Mouse (Mus musculus): Measurements from ENCODE around the gene Myrip. TPM values are rescaled to one million over a fixed set of nuclear protein-coding genes. Genes with fewer than 3 reads are reported as not detected.

The Myrip gene
- total RNA-seq, 1 experiment from 2014 or later: not detected

Other genes starting within 250 kb of the Myrip start
- 3.4 and 4.9 TPM in 2 replicates for gene Cx3cr1, start 231.6 kb upstream of the Myrip start, total RNA-seq (2017)
- 0.89 TPM in 1 of 2 replicates, not detected in the other for gene Ccr8, start 209.4 kb upstream of the Myrip start, total RNA-seq (2017)
- gene Slc25a38, start 191.1 kb upstream of the Myrip start, total RNA-seq (2017): 15.3 and 20.5 TPM in 2 replicates
- gene Rpsa, start 173.8 kb upstream of the Myrip start, total RNA-seq (2017): 4,483 and 5,767 TPM in 2 replicates
- not detected in 2 replicates for gene Mobp, start 151.8 kb upstream of the Myrip start, total RNA-seq (2017)
- gene Eif1b, start 190.7 kb downstream of the Myrip start, total RNA-seq (2017): 79.5 and 128 TPM in 2 replicates
- 0.75 TPM in 1 of 2 replicates, not detected in the other for gene Entpd3, start 238.3 kb downstream of the Myrip start, total RNA-seq (2017)

Data from hematopoietic stem cell, adult 5-6 weeks (primary cell).